Mouse (Mus musculus) liver, postnatal 0 days (tissue): ENCODE measurements around the gene Psmb1.

Experiments used
- CTCF ChIP-seq: sonication (generic); IDR thresholded peaks from 2 replicates; pipeline ENCODE4 v1.5.1; 2016; ENCODE audit warnings: antibody characterized with exemption, low read depth
- EP300 ChIP-seq: IDR thresholded peaks from 2 replicates; pipeline ENCODE4 v1.6.1; 2016; ENCODE audit warnings: antibody characterized with exemption, low read depth, mild to moderate bottlenecking

- TF ChIP-seq CTCF (no peak), EP300 (no peak)
Measured at GRCm38 (mm10) chr17:15431021-15431514, 68.5 kb downstream of the Psmb1 start.
